Mouse (Mus musculus) limb, embryonic 15.5 days (tissue): ENCODE data around the gene B230217C12Rik. TPM values are rescaled to one million over a fixed set of nuclear protein-coding genes. Genes with fewer than 3 reads are reported as not detected.

Experiments
- ATAC-seq: fragments of 200-750 bp; cut with Nextera tagmentation; 2 replicates; pipeline ENCODE4 v1.8.0; 2017; ENCODE audit warnings: low read depth, moderate TSS enrichment; ENCODE audit not compliant: insufficient number of reproducible peaks, low FRiP score, low TSS enrichment
- H3K27ac ChIP-seq: fragments of 300-500 bp; sonication (generic); 2 replicates; pipeline ENCODE4 v1.5.1; 2015; ENCODE audit warnings: moderate library complexity, mild to moderate bottlenecking, inconsistent platforms
- H3K27me3 ChIP-seq: fragments of 300-500 bp; sonication (generic); 2 replicates; pipeline ENCODE4 v1.6.1; 2015; ENCODE audit warnings: inconsistent platforms
- H3K36me3 ChIP-seq: fragments of 300-500 bp; sonication (generic); 2 replicates; pipeline ENCODE4 v1.6.1; 2015; ENCODE audit warnings: inconsistent platforms
- H3K4me1 ChIP-seq: fragments of 300-500 bp; sonication (generic); 2 replicates; pipeline ENCODE4 v1.6.1; 2015; ENCODE audit warnings: inconsistent platforms
- H3K4me2 ChIP-seq: fragments of 300-500 bp; sonication (generic); 2 replicates; pipeline ENCODE4 v1.6.1; 2015; ENCODE audit warnings: mild to moderate bottlenecking, inconsistent platforms
- H3K4me3 ChIP-seq: fragments of 300-500 bp; sonication (generic); 2 replicates; pipeline ENCODE4 v1.5.1; 2015; ENCODE audit warnings: mild to moderate bottlenecking, inconsistent platforms
- H3K9ac ChIP-seq: fragments of 300-500 bp; sonication (generic); 2 replicates; pipeline ENCODE4 v1.6.1; 2015; ENCODE audit warnings: inconsistent platforms
- H3K9me3 ChIP-seq: fragments of 300-500 bp; sonication (generic); 2 replicates; pipeline ENCODE4 v1.6.1; 2016; ENCODE audit warnings: inconsistent platforms
- WGBS: fragments of 180-500 bp; shearing (Covaris S2); methylation state at CpG from one replicate; pipeline ENCODE4 v1.1.7; 2015; 5-methylcytosine and 5-hydroxymethylcytosine counted together
- polyA plus RNA-seq: library from polyadenylated mRNA; unstranded; fragments of >200 nt; fragmentation: Nextera tagmentation; extraction: Ambion mirVana; gene quantifications from 2 replicates; pipeline ENCODE4 v1.2.1, GENCODE M21; 2015

The B230217C12Rik gene
- polyA plus RNA-seq, 1 experiment from 2014 or later = 5.3 TPM

DNA sequence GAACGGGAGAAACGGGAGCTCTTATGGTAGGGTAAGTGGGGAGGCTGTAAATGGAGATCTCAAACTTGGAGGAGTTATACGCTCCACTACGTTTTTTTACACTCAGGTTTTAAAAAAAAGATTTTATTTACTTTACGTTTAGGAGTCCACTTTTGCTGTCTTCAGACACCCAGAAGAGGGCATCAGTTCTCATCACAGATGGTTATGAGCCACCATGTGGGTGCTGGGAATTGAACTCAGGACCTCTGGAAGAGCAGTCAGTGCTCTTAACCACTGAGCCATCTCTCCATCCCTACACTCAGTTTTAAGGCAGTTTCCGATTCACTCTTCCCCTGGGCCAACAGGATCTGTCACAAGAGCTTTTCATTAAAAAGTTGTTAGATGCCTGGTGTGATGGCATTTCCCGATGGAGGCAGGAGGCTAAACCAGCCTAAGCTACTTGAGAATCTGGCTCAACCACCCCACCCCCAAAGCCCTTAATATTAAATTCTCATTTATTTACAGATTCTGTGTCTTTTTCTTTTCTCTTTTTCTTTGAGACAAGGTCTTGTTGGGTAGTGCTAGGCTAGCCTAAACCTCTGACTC is 44.1 kb downstream of the B230217C12Rik start:
- no peaks in the 10 kb centered on the region for H3K9me3 ChIP-seq
- H3K4me3 ChIP-seq = peak overlapping the region; percentile 59
- H3K4me2 ChIP-seq = peak overlapping the region; percentile 60
- no peak for ATAC-seq
- H3K27me3 ChIP-seq = no peaks in the 10 kb centered on the region
- no peaks in the 10 kb centered on the region for H3K4me1 ChIP-seq
- H3K9ac ChIP-seq = no peak overlapping the region
- H3K36me3 ChIP-seq = no peaks in the 10 kb centered on the region
- peak overlapping the region; percentile 89 for H3K27ac ChIP-seq
- 22% methylated on average over 7 of the region's 7 CpGs for WGBS

DNA sequence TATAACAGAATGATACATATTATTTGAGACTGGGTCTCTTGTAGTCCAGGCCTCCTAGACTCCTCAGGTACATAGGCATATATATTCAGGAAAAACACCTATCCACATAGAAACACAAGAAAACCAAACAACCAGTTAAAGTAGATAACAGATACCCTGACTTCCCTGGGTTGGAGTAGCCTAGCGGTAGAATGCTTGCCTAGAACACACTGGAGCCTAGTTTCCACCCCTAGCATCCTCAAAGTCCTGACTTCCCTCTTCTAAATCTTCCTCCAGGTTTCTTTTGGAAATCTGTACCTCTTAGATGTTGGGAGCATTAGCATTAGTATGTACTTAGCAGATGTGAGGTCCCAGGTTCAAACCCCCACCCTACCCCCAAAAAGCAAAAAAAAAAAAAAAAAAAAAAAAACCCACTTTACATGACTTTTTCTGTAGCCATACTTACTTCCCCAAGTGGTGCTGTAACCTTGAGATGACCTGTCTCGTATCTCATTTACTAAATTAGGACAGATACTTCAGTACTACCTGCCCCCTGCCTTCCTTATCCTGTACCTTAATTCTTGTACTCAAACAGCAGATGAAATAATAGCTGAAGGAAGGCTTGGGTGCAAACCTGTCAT is 44.8 kb downstream of the B230217C12Rik start:
- H3K4me3 ChIP-seq = no peak overlapping the region
- no peak for ATAC-seq
- H3K36me3 ChIP-seq = no peaks in the 10 kb centered on the region
- WGBS = 94% methylated on average over 2 of the region's 2 CpGs
- no peaks in the 10 kb centered on the region for H3K9me3 ChIP-seq
- no peaks in the 10 kb centered on the region for H3K4me1 ChIP-seq
- H3K27me3 ChIP-seq = no peaks in the 10 kb centered on the region
- no peak overlapping the region for H3K9ac ChIP-seq
- H3K4me2 ChIP-seq = no peak overlapping the region
- H3K27ac ChIP-seq = peak overlapping the region; percentile 89; the same call in 1 of the 2 replicates

DNA sequence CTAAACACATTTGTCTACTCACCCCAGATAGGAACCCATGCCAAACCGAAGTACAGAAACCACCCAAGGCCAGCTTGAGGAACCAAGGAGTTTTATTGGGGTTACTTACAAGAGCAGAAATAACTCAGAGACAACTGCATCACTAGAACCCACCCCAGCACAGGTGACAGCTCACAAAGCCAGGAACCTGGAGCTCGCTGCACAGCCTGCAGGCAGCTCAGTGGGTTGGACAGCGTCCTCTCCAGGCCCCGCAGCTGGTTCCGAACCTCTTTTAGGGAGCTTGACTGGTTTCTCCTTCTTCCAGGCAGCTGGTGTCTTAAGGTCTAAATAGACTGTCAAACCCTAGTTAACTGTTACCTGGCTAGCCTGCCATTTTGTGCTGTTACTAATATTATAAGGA is 51.2 kb downstream of the B230217C12Rik start:
- Histone ChIP-seq H3K4me2 (no peak overlapping the region), H3K4me1 (no peaks in the 10 kb centered on the region), H3K36me3 (no peaks in the 10 kb centered on the region), H3K27me3 (no peaks in the 10 kb centered on the region), H3K4me3 (no peak overlapping the region), H3K9me3 (no peaks in the 10 kb centered on the region), H3K9ac (no peak overlapping the region), H3K27ac (no peak overlapping the region)
- no peak for ATAC-seq
- 75% methylated on average over 5 of the region's 5 CpGs for WGBS

Other genes starting within 250 kb of the B230217C12Rik start
- 1.9 and 3.2 TPM in 2 replicates for gene Epop, start 211.1 kb upstream of the B230217C12Rik start, polyA plus RNA-seq
- gene Mllt6, start 177.4 kb upstream of the B230217C12Rik start, polyA plus RNA-seq = 2.4 and 2.6 TPM in 2 replicates
- 13.5 and 18.6 TPM in 2 replicates for gene Cisd3, start 155.0 kb upstream of the B230217C12Rik start, polyA plus RNA-seq
- 13.1 and 14.7 TPM in 2 replicates for gene Pcgf2, start 140.3 kb upstream of the B230217C12Rik start, polyA plus RNA-seq
- 413 and 414 TPM in 2 replicates for gene Psmb3, start 137.4 kb upstream of the B230217C12Rik start, polyA plus RNA-seq
- 1.7 and 2.2 TPM in 2 replicates for gene Pip4k2b, start 96.1 kb upstream of the B230217C12Rik start, polyA plus RNA-seq
- 17.3 and 19.1 TPM in 2 replicates for gene Cwc25, start 74.2 kb upstream of the B230217C12Rik start, polyA plus RNA-seq
- 0.35 TPM in 1 of 2 replicates, not detected in the other for gene 1700001P01Rik, start 64.9 kb upstream of the B230217C12Rik start, polyA plus RNA-seq
- gene Rpl23, start 58.3 kb upstream of the B230217C12Rik start, polyA plus RNA-seq = 447 and 586 TPM in 2 replicates
- 128 and 131 TPM in 2 replicates for gene Lasp1, start 41.8 kb upstream of the B230217C12Rik start, polyA plus RNA-seq
- gene Fbxo47, start 43.4 kb downstream of the B230217C12Rik start, polyA plus RNA-seq = 0.26 and 0.74 TPM in 2 replicates
- 1.7 TPM in 2 replicates for gene Plxdc1, start 145.7 kb downstream of the B230217C12Rik start, polyA plus RNA-seq
- 13.8 and 16.4 TPM in 2 replicates for gene Arl5c, start 155.4 kb downstream of the B230217C12Rik start, polyA plus RNA-seq
- 19.6 and 31.1 TPM in 2 replicates for gene Cacnb1, start 182.3 kb downstream of the B230217C12Rik start, polyA plus RNA-seq
- gene Rpl19, start 185.9 kb downstream of the B230217C12Rik start, polyA plus RNA-seq = 1,005 and 1,062 TPM in 2 replicates
- gene Stac2, start 212.7 kb downstream of the B230217C12Rik start, polyA plus RNA-seq = 0.68 TPM in 2 replicates